Mouse (Mus musculus) liver, embryonic 14.5 days (tissue): ENCODE measurements at regions not wholly inside any gene's neighbourhood (a gene's known extent, or its start where the extent isn't known, plus 50 kb on each side); places are given as distances from the start of the nearest gene placed in this dataset.
A peak's percentile ranks its signal among the peaks of the same experiment; 100 is the strongest.

ENCODE experiments used
- ATAC-seq: fragments of 200-750 bp; cut with Nextera tagmentation; 2 replicates; pipeline ENCODE4 v1.8.0; 2017; ENCODE audit warnings: moderate number of reproducible peaks, mild to moderate bottlenecking, moderate library complexity; ENCODE audit not compliant: insufficient read depth
- DNase-seq, 3 experiments: peaks; one replicate each; pipeline ENCODE4 v3.0.0-alpha.2; 2012 to 2013; ENCODE audit warnings: low read depth in 3 of 3, low spot score in 3 of 3
- H3K27ac ChIP-seq: fragments of 300-500 bp; sonication (generic); 2 replicates; pipeline ENCODE4 v1.5.1; 2014; ENCODE audit warnings: moderate library complexity, mild to moderate bottlenecking, control low read depth, inconsistent platforms
- H3K27me3 ChIP-seq: fragments of 300-500 bp; sonication (generic); 2 replicates; pipeline ENCODE4 v1.6.1; 2014; ENCODE audit warnings: mild to moderate bottlenecking, low read length, moderate library complexity; ENCODE audit not compliant: control insufficient read depth, insufficient read depth
- H3K36me3 ChIP-seq: fragments of 300-500 bp; sonication (generic); replicated peaks from 2 replicates; pipeline ENCODE4 v1.6.1; 2014; ENCODE audit warnings: low read depth; ENCODE audit not compliant: control insufficient read depth, insufficient read depth
- H3K4me1 ChIP-seq, 2 experiments: fragments of 200-500 bp in 1 of 2; fragments of 300-500 bp in 1 of 2; sonication (generic) in 1 of 2; replicated peaks; 2 replicates each; pipeline ENCODE4 v1.6.1; 2012 to 2014; ENCODE audit warnings: antibody characterized with exemption in 1 of 2, inconsistent platforms in 1 of 2, low read length in 1 of 2; ENCODE audit not compliant: control insufficient read depth in 2 of 2, insufficient read depth in 2 of 2
- H3K4me2 ChIP-seq: fragments of 300-500 bp; sonication (generic); 2 replicates; pipeline ENCODE4 v1.6.1; 2014; ENCODE audit warnings: low read depth, mild to moderate bottlenecking, control low read depth, moderate library complexity
- H3K4me3 ChIP-seq, 2 experiments: fragments of 200-500 bp in 1 of 2; fragments of 300-500 bp in 1 of 2; sonication (generic) in 1 of 2; 2 replicates each; pipeline ENCODE4 v1.5.1; 2012 to 2014; ENCODE audit warnings: low read depth in 2 of 2, low read length in 2 of 2, mild to moderate bottlenecking in 2 of 2, control low read depth in 1 of 2, inconsistent platforms in 1 of 2, moderate library complexity in 1 of 2; ENCODE audit not compliant: insufficient read depth in 1 of 2
- H3K9ac ChIP-seq: fragments of 300-500 bp; sonication (generic); replicated peaks from 2 replicates; pipeline ENCODE4 v1.6.1; 2014; ENCODE audit warnings: mild to moderate bottlenecking, control low read depth, moderate library complexity
- H3K9me3 ChIP-seq: fragments of 300-500 bp; sonication (generic); 2 replicates; pipeline ENCODE4 v1.6.1; 2016; ENCODE audit warnings: low read length, mixed read lengths; ENCODE audit not compliant: control insufficient read depth
- CTCF ChIP-seq: IDR thresholded peaks from 2 replicates; pipeline ENCODE4 v1.5.1; 2016; ENCODE audit warnings: antibody characterized with exemption, low read depth, control low read depth
- EP300 ChIP-seq: IDR thresholded peaks from 2 replicates; pipeline ENCODE4 v1.6.1; 2016; ENCODE audit warnings: antibody characterized with exemption, low read depth
- WGBS: fragments of 180-500 bp; shearing (Covaris S2); extraction: QIAGEN DNeasy Blood & Tissue Kit; methylation state at CpG from one replicate; pipeline ENCODE4 v1.1.7; 2014; ENCODE audit not compliant: insufficient replicate concordance; 5-methylcytosine and 5-hydroxymethylcytosine counted together

DNA sequence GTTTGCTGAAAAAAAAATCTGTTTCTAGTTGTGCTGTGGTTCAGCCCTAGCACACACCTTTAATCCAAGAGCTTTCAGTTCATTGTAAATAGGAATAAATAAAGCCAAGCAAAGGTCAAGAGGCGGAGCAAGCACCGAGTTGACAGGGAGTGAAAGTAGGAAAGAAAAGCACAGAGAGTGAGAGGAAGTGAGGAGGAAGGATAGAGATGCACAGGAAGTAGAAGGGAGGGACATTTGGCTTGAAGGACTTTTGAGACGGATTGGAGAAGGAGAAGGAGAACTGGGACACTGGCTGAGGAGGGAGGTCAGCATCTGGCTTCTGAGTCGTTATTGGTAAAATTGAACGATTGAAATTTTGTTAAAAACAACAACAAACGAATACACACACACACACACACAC lies 402.0 kb upstream of the Igfbp7 start:
- Histone ChIP-seq H3K36me3 (no peaks in the 10 kb centered on the region), H3K27ac (no peak overlapping the region), H3K9ac (no peak overlapping the region), H3K4me3 (no peak overlapping the region), H3K27me3 (no peaks in the 10 kb centered on the region), H3K4me1 (no peaks in the 10 kb centered on the region), H3K9me3 (no peaks in the 10 kb centered on the region), H3K4me2 (no peak overlapping the region)
- TF ChIP-seq CTCF = no peak
- no peak for TF ChIP-seq EP300
- no peak for DNase-seq
- ATAC-seq = no peak
- 60% methylated on average over 6 of the region's 6 CpGs for WGBS

DNA sequence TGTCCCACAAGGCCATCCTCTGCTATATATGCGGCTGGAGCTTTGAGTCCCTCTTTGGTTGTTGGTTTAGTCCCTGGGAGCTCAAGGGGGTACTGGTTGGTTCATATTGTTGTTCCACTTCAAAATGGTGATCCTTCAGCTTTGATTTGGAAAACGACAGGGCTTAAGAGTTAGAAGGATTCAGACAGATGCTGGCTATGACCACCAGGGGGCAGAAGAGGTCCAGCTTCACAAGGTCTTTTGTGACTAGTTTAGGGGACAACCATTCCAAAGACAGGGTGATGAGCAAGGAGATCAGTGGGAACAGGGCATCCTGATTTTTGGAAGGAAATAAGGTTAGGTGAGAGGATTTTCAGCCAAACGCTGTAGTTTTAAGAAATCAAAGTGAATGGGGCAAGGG lies 399.9 kb upstream of the Igfbp7 start:
- no peak overlapping the region for H3K9ac ChIP-seq
- peak in 1 of 3 experiments; percentile 1 for DNase-seq
- H3K27ac ChIP-seq = no peak overlapping the region
- no peaks in the 10 kb centered on the region for H3K9me3 ChIP-seq
- H3K27me3 ChIP-seq = no peaks in the 10 kb centered on the region
- 26% methylated on average over 3 of the region's 3 CpGs for WGBS
- ATAC-seq = no peak
- TF ChIP-seq CTCF (peak; percentile 56), EP300 (no peak)
- H3K36me3 ChIP-seq = no peaks in the 10 kb centered on the region
- H3K4me2 ChIP-seq = no peak overlapping the region
- no peaks in the 10 kb centered on the region for H3K4me1 ChIP-seq
- H3K4me3 ChIP-seq = no peak overlapping the region

DNA sequence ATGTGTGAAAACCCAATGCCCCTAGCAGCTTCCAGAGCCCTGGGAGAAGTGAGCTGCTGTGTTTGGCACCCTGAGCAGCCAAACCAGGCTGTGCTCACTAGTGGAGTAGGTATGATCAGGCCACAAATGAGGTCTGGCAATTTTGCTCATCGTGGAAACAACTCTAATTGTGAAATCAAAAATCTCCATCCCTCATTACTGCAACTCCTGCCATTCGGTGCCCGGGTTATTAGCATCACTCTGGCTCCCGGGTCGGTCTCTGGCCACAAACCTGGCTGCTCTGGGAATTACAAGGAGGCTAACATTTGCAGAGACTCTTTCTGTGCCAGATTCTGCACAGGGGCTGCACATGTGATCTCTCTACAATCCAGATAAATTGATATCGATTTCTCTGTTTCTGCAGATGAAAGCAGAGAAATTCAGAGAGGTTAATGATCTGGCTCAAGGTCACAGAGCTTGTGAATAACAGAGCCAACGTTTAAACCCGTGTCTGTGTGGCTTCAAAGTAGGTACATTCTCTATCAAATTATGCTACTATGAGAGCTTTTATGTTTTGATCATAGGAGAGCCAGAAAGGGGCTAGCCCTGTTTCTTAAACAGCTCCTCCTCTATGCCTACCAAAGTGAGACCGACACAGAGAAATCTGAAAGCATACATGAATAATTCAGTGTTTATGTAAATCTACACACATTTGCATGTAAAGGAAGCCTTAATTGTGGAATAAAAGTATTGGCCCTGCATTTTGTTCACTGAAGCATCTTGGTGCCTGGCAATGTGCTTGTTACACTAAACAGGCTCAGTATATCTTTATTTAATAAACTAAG lies 398.7 kb upstream of the Igfbp7 start:
- H3K27ac ChIP-seq = no peak overlapping the region
- H3K9me3 ChIP-seq = no peaks in the 10 kb centered on the region
- no peaks in the 10 kb centered on the region for H3K27me3 ChIP-seq
- ATAC-seq (no peak), DNase-seq (no peak)
- 61% methylated on average over 9 of the region's 9 CpGs for WGBS
- no peak overlapping the region for H3K4me2 ChIP-seq
- no peak overlapping the region for H3K4me3 ChIP-seq
- TF ChIP-seq CTCF (no peak), EP300 (no peak)
- no peaks in the 10 kb centered on the region for H3K4me1 ChIP-seq
- no peaks in the 10 kb centered on the region for H3K36me3 ChIP-seq
- H3K9ac ChIP-seq = no peak overlapping the region

DNA sequence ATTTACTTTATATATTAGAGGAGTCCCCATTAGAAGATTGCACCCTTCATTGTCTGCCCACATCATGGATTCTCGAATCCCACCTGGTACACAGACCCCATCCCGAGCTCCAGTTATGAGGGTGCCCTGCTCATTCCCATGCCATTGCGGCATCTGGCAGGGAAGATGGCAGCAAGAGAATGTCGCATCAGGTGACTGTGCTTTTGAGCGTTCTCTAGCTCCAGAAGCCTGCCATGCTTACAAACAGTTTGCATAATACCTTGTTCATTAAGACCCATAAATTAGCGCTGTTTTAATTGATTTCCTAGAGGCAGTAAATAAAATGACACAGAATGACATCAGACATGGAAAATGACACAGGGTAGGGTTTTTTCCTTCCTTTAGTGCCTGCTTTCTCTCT lies 398.0 kb upstream of the Igfbp7 start:
- TF ChIP-seq EP300 = no peak
- TF ChIP-seq CTCF = no peak
- H3K4me1 ChIP-seq = no peaks in the 10 kb centered on the region

DNA sequence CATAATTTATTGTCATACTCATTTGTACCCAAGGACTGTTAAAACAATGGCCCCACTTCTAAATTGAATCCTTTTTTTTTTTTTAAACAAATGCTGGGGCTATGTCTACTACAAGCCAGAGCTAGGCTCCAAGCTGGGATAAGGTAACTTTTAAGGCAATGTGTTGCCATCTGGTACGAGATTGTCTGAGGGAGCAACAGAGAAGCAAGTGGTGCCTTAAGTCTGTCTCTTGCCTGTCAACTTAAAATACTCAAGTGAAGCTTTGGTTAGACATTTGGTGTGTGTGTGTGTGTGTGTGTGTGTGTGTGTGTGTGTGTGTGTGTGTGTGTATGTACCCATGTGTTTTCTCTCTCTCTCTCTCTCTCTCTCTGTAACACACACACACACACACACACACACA lies 397.5 kb upstream of the Igfbp7 start:
- no peaks in the 10 kb centered on the region for H3K9me3 ChIP-seq
- DNase-seq (no peak), ATAC-seq (no peak)
- no peaks in the 10 kb centered on the region for H3K36me3 ChIP-seq
- TF ChIP-seq EP300 (no peak), CTCF (no peak)
- no peak overlapping the region for H3K4me2 ChIP-seq
- no peak overlapping the region for H3K4me3 ChIP-seq
- H3K27me3 ChIP-seq = no peaks in the 10 kb centered on the region
- no peak overlapping the region for H3K27ac ChIP-seq
- H3K4me1 ChIP-seq = no peaks in the 10 kb centered on the region
- WGBS = 43% methylated on average over 1 of the region's 1 CpGs
- no peak overlapping the region for H3K9ac ChIP-seq

More for the DNA sequence above, 398.0 kb upstream of the Igfbp7 start:
- DNase-seq (no peak), ATAC-seq (no peak)
- no peak overlapping the region for H3K27ac ChIP-seq
- 52% methylated on average over 6 of the region's 6 CpGs for WGBS
- H3K9me3 ChIP-seq = no peaks in the 10 kb centered on the region
- H3K4me3 ChIP-seq = no peak overlapping the region
- no peak overlapping the region for H3K4me2 ChIP-seq
- no peaks in the 10 kb centered on the region for H3K27me3 ChIP-seq
- no peaks in the 10 kb centered on the region for H3K36me3 ChIP-seq
- no peak overlapping the region for H3K9ac ChIP-seq
